Mouse (Mus musculus) left cerebral cortex, adult 11 months (tissue): ENCODE data around the gene Dynll2.

ENCODE experiments used
- DNase-seq: peaks from one replicate; pipeline ENCODE4 v3.0.0; 2022; ENCODE audit warnings: low spot score

Gene Dynll2

DNA sequence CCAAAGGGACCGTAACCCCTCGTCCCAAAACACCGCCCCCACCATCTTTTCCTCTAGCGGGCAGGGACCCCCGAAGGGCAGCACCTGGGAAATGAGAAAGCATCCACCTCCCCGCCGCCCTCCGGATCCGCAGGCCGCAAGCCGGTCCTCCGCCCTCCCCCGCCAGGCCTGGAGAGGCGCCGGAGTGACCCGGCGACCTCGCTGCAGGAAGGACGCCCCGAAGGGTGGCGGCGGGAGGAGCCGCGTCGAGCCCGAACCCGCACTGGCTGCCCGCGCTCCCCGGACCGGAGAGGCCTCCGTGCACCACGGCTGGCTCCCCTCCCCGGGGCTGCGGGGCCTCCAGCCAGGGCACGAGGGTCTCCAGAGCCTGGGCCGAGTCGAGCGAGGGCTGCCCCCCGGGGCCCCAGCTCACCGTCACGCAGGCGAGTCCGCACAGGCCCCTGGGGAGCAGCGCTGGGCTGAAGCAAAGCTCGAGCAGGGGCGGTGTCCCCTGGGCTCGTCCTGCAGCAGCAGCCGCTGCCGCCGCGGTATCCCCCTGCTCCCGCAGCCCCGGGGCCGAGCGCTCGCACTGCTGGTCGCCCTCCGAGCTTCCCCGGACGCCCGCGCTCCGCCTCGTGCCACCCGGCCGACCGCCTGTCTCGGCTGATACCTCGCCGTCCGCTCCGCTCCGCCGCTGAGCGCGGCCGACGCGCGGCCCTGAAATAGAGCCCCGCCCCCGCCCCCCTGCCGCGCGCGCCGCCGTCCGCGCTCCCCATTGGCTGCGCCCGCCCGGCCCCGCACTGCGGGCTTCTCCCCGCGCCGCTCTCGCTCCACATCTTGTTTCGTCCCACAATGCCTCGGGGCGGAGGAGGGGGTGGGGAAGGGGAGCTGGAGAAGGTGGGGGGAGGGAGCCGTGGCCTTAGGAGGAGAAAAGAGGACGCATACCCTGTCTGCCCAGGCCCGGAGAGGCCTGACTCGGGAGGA is at the start of gene Dynll2:
TSS of gene Dynll2 (minus strand) at position 703 of the 963 bp plus-strand sequence.
- DNase-seq = peak; percentile 81

- no peak for DNase-seq
Observed at GRCm38 (mm10) chr11:88036761-88037251, 49.5 kb upstream of the Dynll2 start.

GRCm38 (mm10) chr11:88035970-88036369 is 48.6 kb upstream of the Dynll2 start:
- no peak for DNase-seq

DNA sequence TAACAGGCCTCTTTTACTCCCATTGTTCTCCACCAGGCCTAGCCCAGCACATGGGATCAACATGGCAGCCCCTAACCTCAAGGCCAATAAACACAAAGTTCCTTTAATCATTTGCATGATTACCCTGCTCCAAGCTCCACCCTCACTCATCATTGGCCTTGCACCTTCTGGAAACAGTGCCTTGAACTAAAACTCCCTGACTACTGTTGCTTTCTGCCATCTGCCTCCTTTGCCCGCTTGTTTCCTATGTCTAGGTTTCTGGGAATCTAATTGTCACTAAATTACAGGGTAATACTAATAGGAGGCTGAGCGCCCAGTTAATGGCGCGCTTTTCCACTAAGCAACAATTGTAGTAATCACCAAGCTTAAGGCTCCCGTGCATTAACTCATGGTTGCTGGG is 44.4 kb upstream of the Dynll2 start:
- DNase-seq = no peak

- DNase-seq = no peak
Observed at GRCm38 (mm10) chr11:88030836-88031235, 43.5 kb upstream of the Dynll2 start.

GRCm38 (mm10) chr11:88030219-88030618 is 42.9 kb upstream of the Dynll2 start:
- no peak for DNase-seq

DNA sequence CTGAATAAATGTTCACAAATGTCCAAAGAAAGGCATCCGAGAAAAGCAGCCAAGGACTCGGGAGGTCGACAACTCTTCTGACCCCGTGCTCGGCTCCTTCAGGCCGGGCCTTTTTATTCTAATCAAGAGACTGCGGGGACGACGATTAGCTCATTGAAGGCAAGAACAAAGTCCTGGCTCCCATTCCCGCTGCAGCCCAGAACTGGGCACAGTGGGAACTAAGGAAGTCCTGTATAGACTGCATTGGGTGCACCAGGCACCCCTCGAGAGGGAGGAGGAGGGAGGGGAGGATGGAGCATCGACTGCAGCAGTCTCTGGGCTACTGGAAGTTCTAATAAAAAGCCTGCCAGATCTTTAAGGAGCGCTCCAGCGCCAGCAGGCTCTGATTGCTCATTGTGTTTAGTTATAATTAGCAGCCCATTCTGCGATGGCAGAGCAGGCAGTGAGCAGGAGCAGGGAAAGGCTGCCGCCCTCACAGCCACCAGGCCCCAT is 40.9 kb upstream of the Dynll2 start:
- DNase-seq = no peak

GRCm38 (mm10) chr11:88027391-88028035 is 40.2 kb upstream of the Dynll2 start:
- DNase-seq = no peak

DNA sequence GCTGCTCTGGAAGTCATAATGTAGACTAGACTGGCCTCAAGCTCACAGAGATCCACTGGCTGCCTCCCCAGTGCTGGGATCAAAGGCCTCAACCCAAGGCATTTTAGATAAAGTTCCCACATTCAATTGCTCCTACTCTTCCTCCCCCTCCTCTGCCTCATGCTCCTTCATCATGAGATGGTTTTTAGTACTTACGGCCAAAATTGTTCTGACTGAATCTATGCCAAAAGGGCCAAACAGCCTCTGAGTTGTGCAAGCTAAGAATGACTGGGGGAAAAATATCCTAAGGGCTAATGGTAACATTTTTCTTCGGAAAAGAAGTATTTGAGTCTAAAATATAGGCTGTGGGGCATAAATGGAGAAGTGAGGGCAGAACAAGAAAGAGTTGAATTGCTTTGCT is 36.6 kb upstream of the Dynll2 start:
- DNase-seq = no peak

DNA sequence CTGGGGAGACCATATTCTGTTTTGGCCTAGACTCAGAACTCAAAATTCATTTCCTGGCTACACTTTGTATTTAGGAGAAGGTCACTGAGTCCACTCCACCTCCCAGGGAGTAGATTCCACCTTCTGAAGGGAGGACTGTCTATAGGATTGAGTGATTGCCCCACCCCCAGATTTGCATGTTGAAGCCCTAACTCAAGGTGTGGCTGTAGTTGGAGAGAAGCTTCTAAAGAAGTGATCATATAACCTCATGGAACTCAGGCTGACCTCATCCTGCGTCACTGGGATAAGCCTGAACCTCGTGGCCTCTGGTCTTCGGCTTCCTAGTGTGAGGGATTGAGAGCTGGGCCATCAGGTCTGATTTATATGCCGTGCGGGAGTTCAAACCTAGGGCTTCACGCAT is 28.5 kb upstream of the Dynll2 start:
- no peak for DNase-seq

GRCm38 (mm10) chr11:88015161-88015560 is 27.8 kb upstream of the Dynll2 start:
- DNase-seq = peak; percentile 27

- DNase-seq = no peak
Observed at GRCm38 (mm10) chr11:88013632-88014031, 26.3 kb upstream of the Dynll2 start.

DNA sequence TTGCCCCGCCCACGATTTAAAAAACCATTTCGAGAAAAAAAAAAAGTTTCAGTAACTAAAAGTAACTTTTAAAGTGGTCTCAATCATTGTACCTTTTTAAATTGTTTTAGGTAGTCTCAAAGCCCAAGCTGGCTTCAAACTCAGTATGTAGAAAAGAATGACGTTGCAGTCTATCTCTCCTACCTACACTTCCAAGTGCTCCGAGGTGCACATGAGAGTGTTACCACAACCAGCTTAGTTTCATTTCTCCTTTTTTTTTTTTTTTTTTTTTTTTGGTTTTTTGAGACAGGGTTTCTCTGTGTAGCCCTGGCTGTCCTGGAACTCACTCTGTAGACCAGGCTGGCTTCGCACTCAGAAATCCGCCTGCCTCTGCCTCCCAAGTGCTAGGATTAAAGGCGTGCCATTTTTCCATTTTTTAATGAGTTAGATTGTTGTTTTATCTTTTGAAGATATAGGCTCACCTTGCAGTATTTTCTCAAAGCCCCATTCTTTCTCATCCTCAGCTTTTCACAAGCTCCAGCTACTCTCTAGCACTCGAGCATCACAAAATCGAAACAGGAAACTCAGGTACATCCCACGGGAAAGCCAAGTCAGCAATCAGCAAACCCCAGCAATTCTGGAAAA is 25.4 kb upstream of the Dynll2 start:
- DNase-seq = no peak

DNA sequence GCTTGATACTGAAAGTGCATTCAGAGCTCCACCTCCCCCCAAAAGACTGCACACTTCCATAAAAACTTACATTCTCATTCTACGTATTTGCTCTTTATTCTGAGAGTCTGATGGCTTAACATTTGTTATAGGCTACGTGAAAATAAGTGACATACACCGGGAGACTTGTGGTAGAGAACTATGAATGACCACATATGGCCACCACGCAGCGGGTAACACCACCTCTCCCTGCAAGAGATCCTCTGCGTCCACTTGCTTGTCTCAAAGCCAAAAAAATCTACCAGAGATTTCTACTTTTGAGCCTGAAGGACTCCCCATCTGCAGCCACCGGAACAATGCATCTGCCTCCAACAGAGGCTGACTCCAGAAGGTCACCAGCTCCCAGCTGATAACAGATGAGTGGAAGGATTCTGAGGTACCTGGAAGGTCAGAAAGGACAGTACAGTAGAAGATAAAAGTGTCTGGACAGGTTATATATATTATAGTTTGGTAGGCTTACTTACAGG is 24.6 kb upstream of the Dynll2 start:
- no peak for DNase-seq

DNA sequence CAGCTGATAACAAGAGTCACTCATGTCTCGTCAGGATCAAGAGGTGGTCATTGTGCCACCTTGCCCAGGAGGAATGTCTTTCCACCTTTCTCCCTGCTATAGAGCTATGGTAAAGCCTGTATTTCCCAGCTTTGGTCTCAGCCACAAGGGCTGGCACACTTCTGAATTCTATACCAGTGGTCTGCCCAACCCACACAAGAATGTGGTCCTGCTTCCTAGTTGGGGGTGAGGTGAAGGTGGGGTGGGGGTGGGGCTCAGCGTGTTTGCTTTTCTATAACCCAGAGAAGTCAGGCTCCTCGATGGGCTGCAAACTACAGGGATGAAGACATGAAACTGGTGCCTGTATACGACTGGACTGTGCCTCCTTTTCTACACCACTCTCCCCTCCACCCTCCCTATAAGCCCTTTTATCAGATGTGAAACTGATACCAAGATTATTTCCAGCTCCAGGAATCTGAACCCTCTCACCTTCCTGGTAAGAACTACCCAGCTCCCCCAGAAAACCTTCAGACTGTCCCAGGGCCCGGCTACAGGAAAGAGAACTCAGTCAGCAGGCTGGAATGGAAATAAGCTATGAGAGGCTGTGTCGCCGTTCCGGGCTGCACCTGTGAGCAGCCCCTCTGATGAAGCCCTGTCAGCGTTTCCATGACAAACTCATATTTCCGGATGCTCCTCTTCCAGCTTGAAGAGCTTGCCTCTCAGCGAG is 24.0 kb upstream of the Dynll2 start:
- DNase-seq = no peak

- DNase-seq = no peak
Observed at GRCm38 (mm10) chr11:88009542-88010190, 22.3 kb upstream of the Dynll2 start.

DNA sequence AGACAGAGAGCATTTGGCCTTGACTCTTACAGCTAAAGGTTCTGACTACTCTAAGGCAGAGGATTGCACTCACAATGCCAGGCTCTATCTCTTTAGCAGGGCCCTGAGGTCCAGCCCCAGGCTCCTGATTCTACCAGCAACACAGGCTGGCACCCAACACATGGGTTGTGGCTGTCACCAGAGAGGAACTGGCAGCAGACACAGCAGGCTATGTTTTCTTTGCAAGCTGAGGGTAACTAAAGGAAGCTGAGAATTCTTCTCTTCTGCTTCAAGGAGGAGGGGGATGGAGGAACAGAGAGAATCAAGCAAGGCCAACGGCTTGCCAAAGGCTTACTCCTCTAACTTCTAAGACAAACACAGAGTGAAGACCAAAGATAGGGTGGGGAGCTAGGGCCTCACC is 21.3 kb upstream of the Dynll2 start:
- no peak for DNase-seq

- DNase-seq = no peak
Observed at GRCm38 (mm10) chr11:88004123-88004522, 16.8 kb upstream of the Dynll2 start.

DNA sequence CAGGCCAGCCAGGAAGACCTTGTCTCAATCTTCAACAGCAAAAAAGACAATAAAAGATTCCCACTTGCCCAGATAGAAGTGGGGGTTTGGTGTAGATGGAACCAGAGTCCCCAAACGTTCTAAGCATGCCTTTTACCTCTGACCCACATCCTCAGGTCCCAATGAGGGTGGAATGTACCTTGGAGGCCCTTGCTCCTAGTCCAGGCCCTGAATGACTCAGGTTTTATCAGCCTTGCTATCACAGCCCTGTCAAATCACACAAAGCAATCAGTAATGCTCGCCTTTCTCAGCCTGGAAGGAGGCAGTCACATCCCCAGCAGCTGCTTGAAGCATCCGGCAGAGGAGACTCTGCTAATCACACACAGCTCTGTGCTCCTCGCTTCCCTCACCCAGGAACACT is 15.4 kb upstream of the Dynll2 start:
- DNase-seq = no peak

DNA sequence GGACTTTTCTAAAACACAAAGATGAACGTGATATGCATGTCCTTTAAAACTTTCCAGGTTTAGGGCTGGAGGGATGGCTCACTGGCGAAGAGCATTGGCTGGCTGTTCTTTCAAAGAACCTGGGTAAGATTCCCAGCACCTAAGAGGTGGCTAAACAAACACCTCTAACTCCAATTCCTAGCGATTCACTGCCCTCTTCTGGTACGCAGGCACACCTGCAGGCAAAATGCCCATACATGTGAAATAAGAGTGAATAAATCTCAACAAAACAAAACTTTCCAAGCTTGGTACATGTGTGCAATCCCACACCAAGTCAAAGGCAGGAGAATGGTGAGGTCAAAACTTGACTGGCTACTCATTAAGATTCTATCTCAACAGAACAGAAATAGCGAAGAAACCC is 12.4 kb upstream of the Dynll2 start:
- DNase-seq = no peak

GRCm38 (mm10) chr11:87991806-87992205 is 4.5 kb upstream of the Dynll2 start:
- DNase-seq = no peak
